Mouse (Mus musculus): ENCODE results near the gene Nepro. TPM values are rescaled to one million over a fixed set of nuclear protein-coding genes. Genes with fewer than 3 reads are reported as not detected.
A peak's percentile ranks its signal among the peaks of the same experiment; 100 is the strongest.

Nepro gene
- polyA plus RNA-seq, 1 experiment from 2014 or later, result 12.2 TPM

DNA sequence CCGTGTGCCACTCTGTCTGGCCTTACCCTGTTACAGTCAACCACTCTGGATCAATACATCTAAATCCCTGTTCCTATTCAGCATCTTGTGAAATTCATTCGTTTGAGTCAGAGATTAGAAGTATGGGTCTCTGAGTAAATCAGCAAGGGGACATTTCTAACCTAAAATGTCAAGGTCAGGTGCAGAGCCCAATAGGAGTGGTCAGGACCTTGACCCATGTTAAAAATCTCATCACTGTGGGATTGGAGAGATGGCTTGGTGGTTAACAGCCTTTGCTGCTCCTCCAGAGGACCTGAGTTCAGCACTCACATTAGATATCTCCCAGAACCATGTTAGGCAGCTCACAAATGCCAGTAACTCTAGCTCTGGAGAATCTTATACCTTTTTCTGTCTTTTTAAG is 33.6 kb upstream of the Nepro start:
- ATAC-seq, result no peak
- H3K27me3 ChIP-seq, result no peaks in the 10 kb centered on the region
- DNase-seq (ENCODE audit: low read depth, low spot score), result no peak
- CTCF ChIA-PET, result no interaction called here
- in situ Hi-C loops (cut with MboI; ENCODE audit: low pct_unique_long_range_greater_than_20kb), result no loop called here
- no peak for TF ChIP-seq CTCF (IDR thresholded peaks at IDR 0.05)
- POLR2A ChIA-PET, result no interaction called here

DNA sequence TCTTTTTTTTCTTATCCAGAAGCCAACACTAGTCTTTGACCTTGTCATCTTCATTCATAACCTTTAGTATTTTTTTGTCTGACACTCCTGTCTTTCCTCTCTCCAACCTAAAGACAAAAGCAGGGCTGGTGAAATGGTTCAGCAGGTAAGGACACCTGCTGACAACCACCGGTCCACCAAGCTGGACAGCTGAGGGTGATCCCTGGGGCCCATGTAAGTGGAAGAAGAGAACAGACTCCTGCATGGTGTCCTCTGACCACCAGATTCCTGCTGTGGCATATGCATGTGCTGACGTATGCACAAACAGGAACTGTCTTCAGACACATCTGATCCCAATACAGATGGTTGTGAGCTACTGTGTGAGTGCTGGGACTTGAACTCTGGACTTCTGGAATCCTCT is 33.0 kb upstream of the Nepro start:
- TF ChIP-seq CTCF (IDR thresholded peaks at IDR 0.05), result no peak
- POLR2A ChIA-PET, result no interaction called here
- ATAC-seq, result no peak
- DNase-seq (ENCODE audit: low read depth, low spot score), result no peak
- CTCF ChIA-PET, result no interaction called here
- in situ Hi-C loops (cut with MboI; ENCODE audit: low pct_unique_long_range_greater_than_20kb), result no loop called here
- no peaks in the 10 kb centered on the region for H3K27me3 ChIP-seq

DNA sequence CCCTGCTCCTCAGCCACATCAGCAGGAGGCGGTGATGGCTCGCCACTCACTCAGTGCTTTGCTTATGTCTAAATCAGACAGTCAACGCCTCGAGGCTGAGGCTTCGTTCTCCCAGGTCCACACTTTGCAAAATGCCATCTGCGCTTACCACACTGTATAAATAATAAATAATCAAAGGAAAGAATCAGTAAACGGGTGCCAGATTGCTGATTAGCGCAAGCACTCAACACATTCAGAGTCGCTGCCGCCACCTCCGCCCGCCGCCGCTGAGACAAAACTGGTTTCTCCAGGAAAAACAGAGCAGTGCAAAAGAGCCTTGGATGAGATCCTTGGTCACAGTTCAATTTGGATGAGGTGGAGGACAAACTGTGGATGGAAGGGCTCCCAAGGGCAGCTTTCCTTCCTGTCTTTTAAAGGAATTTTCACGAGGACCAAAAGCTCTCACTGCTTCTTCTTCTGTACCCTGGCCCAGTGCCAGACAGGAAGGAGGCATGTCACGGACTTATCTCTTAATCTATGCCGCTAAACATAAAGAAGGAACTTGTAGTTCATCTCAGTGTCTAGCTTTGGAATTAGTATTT is 32.5 kb upstream of the Nepro start:
- ChIA-PET CTCF (interaction anchor here (1.0 kb wide), 1 partner anchor 153 kb away, joined by 3 read pairs; no protein-coding TSS in a partner anchor), POLR2A (no interaction called here)
- no peaks in the 10 kb centered on the region for H3K27me3 ChIP-seq
- TF ChIP-seq CTCF (IDR thresholded peaks at IDR 0.05), result no peak
- in situ Hi-C loops (cut with MboI; ENCODE audit: low pct_unique_long_range_greater_than_20kb), result no loop called here
- no peak for ATAC-seq
- no peak for DNase-seq (ENCODE audit: low read depth, low spot score)

DNA sequence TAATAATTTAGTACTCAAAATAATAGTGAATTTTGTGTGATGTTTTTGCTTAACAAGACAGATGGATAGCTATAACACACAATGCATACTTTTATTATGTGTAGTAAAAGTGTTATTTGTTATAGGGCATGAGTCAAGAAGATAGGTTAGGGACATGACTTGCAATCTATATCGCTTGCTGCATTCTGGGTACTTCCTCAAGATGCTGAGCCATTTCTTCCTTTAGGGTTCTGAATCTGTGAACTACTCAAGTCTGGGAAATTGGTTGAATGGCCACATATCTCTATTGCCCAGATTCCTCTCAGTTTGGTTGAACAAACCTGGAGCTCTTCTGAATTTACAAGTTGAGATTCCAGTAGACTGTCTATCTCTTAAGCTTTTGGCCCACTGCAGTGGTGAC is 31.6 kb upstream of the Nepro start:
- no peak for TF ChIP-seq CTCF (IDR thresholded peaks at IDR 0.05)
- ChIA-PET POLR2A (no interaction called here), CTCF (interaction anchor here (0.9 to 1.5 kb wide), 4 partner anchors 8 to 209 kb away, joined by 3 to 6 read pairs (median 4); no protein-coding TSS in a partner anchor)
- in situ Hi-C loops (cut with MboI; ENCODE audit: low pct_unique_long_range_greater_than_20kb), result no loop called here
- ATAC-seq (no peak), DNase-seq (ENCODE audit: low read depth, low spot score) (no peak)
- peaks cover 7% of the 10 kb centered on the region for H3K27me3 ChIP-seq

DNA sequence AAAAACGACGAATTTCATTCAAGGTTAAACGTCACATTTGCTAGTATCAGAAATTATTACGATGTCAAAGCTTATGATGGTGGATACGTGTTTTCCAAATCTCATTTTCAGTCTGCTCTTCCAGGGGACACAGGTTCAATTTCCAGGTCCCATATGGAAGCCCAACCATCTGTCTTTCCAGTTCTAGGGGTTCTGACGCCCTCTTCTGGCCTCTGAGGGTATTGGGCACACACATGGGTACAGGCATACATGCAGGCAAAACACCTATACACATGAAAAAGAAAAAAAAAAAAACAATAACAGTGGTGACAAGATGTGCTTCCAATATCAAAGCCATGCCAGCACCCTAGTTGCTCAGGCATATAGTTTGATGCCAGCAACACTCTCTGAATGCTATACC is 30.4 kb upstream of the Nepro start:
- DNase-seq (ENCODE audit: low read depth, low spot score) (no peak), ATAC-seq (no peak)
- ChIA-PET POLR2A (no interaction called here), CTCF (interaction anchor here (1.1 to 1.5 kb wide), 2 partner anchors 9 to 210 kb away, joined by 3 to 6 read pairs; no protein-coding TSS in a partner anchor)
- TF ChIP-seq CTCF (IDR thresholded peaks at IDR 0.05), result peak; percentile 51
- in situ Hi-C loops (cut with MboI; ENCODE audit: low pct_unique_long_range_greater_than_20kb), result no loop called here
- H3K27me3 ChIP-seq, result peaks cover 9% of the 10 kb centered on the region

DNA sequence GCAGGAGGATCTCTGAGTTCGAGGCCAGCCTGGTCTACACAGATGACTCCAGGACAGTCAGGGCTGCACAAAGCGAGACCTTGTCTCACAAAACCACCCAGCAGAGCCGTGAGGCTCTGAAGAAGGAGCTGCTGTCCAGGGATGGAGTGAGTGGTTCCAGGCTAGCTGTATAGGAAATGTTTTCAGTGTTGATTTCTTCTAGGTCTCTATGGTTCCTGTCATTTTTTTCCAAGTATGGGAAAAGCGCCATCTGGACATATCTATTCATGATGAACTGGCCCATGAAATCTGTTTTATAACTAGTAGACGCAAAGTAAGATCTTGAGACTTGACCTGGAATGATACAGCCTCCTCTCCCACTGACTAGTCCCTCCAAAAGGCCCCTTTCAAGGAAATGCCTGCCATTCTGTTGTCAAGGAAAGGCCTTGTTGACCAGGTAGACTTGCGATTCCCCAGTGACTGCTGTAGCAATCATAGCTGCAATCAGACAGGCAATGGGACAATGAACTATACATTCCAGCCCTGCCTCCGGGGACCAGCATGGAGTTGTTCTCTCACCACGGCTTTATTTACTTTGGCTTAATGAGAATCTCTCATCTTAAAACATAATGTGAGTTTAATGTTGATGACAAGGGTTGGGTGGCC is 28.8 kb upstream of the Nepro start:
- CTCF ChIA-PET, result interaction anchor here (1.0 kb wide), 1 partner anchor 215 kb away, joined by 4 read pairs; no protein-coding TSS in a partner anchor
- POLR2A ChIA-PET, result no interaction called here
- no peak for DNase-seq (ENCODE audit: low read depth, low spot score)
- H3K27me3 ChIP-seq, result peaks cover 9% of the 10 kb centered on the region
- TF ChIP-seq CTCF (IDR thresholded peaks at IDR 0.05), result no peak
- in situ Hi-C loops (cut with MboI; ENCODE audit: low pct_unique_long_range_greater_than_20kb), result no loop called here
- no peak for ATAC-seq

DNA sequence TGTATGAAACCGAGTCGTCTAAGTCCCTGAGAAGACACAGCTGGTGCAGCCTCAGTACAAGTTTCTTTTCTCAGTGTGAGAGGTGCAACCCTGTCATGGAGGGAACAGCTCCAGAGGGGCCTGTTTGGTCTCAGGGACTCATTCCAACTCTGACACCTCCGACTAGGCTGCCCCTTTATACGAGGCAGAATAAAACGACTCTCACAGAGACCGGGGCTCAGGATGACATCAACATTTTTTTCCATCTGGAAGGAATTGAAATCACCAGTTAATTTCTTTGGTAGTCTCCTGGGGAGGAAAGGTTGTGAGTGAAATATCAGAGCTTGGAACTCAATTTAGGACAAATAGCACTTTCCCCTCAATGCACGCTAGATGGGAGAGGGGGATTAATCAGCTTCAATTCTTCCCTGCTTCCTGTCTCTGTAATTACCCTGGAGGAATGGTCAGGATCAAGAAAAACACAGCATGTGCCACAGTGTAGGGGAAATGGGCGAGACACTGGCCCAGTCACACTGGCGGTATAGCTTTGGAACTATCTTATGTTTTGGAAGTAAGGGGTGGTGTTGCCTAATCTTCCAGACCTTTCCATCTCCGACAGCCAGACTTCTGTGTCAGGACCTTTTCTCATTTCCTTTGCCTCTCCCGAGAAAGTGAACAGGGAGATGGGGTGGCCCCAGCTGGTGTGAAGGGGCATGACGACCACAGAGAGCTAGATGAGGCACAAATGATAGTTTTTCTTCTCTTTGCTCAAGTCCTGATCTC is 28.1 kb upstream of the Nepro start:
- in situ Hi-C loops (cut with MboI; ENCODE audit: low pct_unique_long_range_greater_than_20kb), result no loop called here
- no peak for TF ChIP-seq CTCF (IDR thresholded peaks at IDR 0.05)
- DNase-seq (ENCODE audit: low read depth, low spot score), result no peak
- ATAC-seq, result no peak
- POLR2A ChIA-PET, result no interaction called here
- CTCF ChIA-PET, result interaction anchor here (1.0 kb wide), 1 partner anchor 215 kb away, joined by 4 read pairs; no protein-coding TSS in a partner anchor
- H3K27me3 ChIP-seq, result peaks cover 9% of the 10 kb centered on the region

DNA sequence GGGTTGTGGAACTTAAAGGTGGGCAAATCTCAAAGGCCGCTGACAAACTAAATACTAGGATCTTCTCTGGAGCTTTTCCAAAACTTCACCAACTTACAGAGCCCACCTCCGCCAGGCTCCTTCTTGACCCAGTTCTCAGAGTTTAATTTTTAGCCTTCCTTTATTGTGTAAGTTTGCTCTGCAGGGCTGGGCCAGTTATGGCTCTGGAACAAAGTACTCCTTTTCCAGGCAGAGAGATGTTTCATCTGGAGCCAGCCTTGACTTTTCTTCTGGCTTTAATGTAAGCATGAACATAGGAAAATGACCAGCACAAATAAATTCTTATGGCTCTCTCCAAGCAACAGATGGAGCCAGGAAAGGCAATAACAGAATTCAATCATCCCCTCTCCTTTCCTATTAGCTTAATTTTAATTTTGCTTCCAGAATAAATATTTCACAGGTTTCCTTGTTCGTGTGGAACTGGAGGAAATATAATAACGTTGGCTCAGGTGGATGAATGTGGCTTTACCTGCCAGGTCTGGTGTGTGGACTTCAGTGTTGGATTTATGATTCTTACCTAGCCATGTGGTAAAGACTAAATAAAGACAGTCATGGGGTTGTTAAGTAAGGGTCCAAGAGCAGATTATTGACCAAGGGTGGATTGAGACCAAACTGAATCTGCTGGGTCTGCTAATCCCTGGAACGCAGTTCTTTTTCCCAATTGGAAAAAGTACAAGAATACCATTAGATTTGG is 26.5 kb upstream of the Nepro start:
- ChIA-PET POLR2A (interaction anchor here (1.2 kb wide), 1 partner anchor 9 kb away, joined by 3 read pairs; no protein-coding TSS in a partner anchor), CTCF (interaction anchor here (1.0 kb wide), 1 partner anchor 9 kb away, joined by 3 read pairs; no protein-coding TSS in a partner anchor)
- DNase-seq (ENCODE audit: low read depth, low spot score) (no peak), ATAC-seq (no peak)
- no peak for TF ChIP-seq CTCF (IDR thresholded peaks at IDR 0.05)
- peaks cover 9% of the 10 kb centered on the region for H3K27me3 ChIP-seq
- in situ Hi-C loops (cut with MboI; ENCODE audit: low pct_unique_long_range_greater_than_20kb), result no loop called here

DNA sequence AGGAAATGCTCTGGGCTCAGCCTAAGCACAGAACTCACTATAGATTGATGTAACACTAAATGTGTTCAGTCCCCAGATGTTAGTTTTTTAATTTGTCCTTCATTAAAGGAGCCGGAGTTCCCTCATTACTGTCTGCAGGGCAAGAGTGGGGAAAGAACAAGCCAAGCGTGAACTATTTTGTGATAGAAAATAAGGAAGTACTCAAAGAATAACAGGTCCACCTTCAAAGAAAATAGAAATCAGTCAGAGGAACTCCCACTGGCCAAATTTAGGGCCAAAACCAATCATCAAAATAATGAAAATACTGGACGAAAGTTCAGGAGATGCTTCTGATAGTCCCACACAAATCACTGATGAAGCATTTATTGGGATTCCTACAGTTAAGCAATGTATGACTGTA is 22.9 kb upstream of the Nepro start:
- no peak for ATAC-seq
- peaks cover 9% of the 10 kb centered on the region for H3K27me3 ChIP-seq
- no peak for TF ChIP-seq CTCF (IDR thresholded peaks at IDR 0.05)
- CTCF ChIA-PET, result interaction anchor here (1.3 kb wide), 1 partner anchor 16 kb away, joined by 3 read pairs; no protein-coding TSS in a partner anchor
- no peak for DNase-seq (ENCODE audit: low read depth, low spot score)
- POLR2A ChIA-PET, result no interaction called here
- in situ Hi-C loops (cut with MboI; ENCODE audit: low pct_unique_long_range_greater_than_20kb), result no loop called here

DNA sequence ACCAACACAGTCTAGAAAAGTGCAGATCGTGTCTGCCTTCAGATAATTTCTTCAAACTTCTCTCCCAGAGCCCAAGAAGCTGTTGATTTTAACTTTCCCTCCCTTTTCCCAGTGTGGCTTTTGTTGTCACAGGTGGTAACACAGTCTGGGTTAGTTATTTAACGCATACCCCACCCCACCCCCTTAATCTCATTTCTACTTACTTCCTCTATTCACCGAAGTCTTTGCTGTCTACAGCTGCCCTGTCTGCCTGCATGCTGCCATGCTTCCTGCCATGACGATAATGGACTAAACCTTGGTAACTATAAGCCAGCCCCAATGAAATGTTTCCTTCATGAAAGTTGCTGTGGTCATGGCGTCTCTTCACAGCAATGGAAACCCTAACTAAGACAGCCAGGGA is 21.8 kb upstream of the Nepro start:
- no peak for DNase-seq (ENCODE audit: low read depth, low spot score)
- H3K27me3 ChIP-seq, result peaks cover 4% of the 10 kb centered on the region
- in situ Hi-C loops (cut with MboI; ENCODE audit: low pct_unique_long_range_greater_than_20kb), result no loop called here
- POLR2A ChIA-PET, result interaction anchor here (0.7 kb wide), 1 partner anchor 227 kb away, joined by 4 read pairs; no protein-coding TSS in a partner anchor
- TF ChIP-seq CTCF (IDR thresholded peaks at IDR 0.05), result no peak
- ATAC-seq, result no peak
- CTCF ChIA-PET, result interaction anchor here (1.3 kb wide), 1 partner anchor 15 kb away, joined by 3 read pairs; no protein-coding TSS in a partner anchor
